Mouse (Mus musculus): ENCODE measurements at regions not wholly inside any gene's neighbourhood (a gene's known extent, or its start where the extent isn't known, plus 50 kb on each side); places are given as distances from the start of the nearest gene placed in this dataset.

DNA sequence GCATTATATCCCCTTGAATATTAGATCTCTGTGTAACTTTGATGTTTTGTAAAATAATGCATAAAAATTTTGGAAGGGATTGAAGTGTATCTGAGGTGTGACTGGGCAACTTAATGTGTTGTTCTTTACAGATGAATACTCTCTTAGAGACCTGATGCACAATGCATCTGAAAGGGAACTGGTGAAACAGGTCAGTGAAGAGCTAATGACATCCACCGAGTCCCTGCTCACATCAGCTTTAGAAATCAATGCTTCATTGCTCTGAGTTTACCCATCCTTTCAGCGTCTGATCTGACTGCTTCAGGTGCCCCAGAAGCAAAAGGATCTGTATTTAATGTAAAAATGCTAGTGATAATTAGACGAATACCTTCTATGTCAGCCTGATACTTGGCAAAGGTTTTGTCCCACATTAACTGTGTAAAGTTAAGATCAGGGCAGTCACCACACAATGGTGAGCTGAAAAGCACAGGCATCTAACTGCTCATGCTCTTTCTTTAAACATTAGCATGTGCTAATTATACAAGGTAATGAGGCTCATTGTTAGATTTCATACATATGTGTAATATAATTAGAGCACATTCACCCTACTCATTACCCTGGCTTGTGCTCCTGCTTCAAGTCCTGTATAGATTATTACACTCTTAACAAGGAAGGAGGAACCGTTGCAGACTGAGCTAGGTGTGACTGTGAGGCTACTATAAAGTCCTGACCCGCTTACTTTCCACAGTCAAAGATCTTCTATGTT, 204.6 kb upstream of the Tlr4 start:
- no peak for DNase-seq (ENCODE audit: low spot score)

- no peak for DNase-seq (ENCODE audit: low spot score)
These were observed 208.5 kb upstream of the Tlr4 start for GRCm38 (mm10) chr4:66618811-66619440.

- no peak for DNase-seq (ENCODE audit: low spot score)
These were observed 209.3 kb upstream of the Tlr4 start for GRCm38 (mm10) chr4:66617743-66618736.

GRCm38 (mm10) chr4:66617101-66617500, 210.3 kb upstream of the Tlr4 start:
- no peak for DNase-seq (ENCODE audit: low spot score)

DNA sequence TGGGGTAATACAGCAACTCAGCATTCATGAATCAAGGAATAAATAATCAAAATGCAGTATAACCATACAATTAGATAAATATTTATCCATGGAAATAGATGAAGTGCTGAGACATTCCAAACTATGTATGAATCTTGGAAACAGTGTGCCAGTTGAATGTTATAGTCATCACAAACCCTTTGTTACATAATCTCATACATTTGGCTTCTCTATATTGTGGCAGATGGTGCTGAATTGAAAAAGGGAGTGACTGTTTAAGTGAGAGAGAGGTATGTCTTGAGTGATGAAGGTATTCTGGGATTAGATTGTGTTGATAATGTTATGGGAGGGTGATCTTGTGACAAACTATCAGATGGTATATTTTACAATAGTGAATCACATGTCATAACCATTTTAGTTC, 200.4 kb upstream of the Astn2 start:
- no peak for DNase-seq (ENCODE audit: low spot score)

- DNase-seq (ENCODE audit: low spot score) = no peak
These were observed 194.3 kb upstream of the Astn2 start for GRCm38 (mm10) chr4:66598737-66599136.

DNA sequence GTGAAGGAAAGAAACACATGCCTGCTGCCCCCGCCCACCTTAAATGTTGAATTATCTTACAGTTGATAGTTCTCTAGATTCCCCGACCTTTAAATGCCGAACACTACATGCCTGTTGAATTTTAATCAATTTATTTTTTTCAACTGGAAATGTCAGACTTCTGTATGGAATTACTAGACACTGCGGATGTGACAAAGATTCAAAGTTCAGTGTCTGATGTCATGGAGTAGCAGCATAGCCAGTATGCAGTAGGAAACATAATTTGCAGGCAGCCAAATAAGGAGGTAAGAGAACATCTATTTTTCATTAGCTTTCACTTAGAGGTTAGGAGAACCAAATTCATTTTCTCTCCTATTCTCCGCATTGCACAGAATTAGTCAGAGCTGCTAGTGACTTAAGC, 182.2 kb upstream of the Astn2 start:
- no peak for DNase-seq (ENCODE audit: low spot score)

DNA sequence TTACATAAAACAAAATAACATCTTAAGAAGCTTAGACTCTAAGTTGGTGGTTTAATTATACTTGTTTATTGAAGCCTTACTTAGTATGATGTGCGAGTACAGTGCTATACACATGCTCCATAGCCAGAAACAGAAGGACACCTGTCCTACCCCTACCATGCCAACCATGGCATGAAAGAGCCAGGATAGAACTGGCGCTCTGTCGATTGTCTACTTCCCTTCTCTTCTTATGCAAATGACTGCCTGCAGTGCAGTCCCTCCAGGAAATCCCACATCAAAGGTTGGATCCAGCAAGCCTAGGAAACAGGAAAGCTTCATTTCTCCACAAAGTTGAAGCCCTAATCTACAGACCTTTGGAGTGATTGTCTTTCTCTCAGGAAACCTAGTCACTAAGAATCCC, 181.8 kb upstream of the Astn2 start:
- no peak for DNase-seq (ENCODE audit: low spot score)

- no peak for DNase-seq (ENCODE audit: low spot score)
These were observed 152.5 kb upstream of the Astn2 start for GRCm38 (mm10) chr4:66556936-66557335.

DNA sequence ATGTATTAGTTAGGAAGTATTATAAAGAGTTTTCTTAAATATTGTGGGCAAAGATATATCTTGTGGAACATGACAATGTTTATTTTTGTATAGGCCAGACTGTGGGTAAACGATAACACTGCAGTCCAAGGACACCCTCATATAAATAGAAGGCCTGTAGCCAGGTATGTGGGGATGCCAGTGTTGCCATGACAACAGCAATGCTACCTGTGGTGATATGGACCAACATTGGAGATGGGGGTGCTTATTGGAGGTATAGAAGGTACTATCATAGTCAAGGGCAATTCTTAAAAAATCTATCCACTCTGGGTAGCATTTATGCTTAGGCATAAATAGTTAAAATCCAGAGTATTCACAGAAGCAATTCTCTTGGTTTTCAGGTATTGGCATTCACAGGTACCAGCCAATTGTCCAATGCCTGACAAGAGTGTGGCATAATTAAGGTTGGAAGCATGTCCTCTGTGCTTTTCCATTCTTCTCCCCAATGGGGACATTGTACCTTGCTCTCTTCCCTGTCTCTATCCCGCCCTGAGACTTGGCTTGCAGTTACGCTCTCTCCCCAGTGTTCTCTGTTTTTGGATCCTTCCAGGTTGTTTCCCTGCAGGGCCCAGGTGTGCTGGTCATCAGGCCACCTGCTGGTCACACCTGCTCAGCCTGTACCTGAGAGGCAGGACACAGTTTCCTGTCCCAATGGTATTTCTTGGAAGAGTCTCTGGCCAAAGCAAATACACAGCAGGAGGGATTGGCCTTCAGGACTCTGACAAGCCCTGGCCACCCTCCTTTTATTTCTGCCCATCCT, 146.1 kb upstream of the Astn2 start:
- no peak for DNase-seq (ENCODE audit: low spot score)

GRCm38 (mm10) chr4:66542833-66543436, 138.5 kb upstream of the Astn2 start:
- no peak for DNase-seq (ENCODE audit: low spot score)

- DNase-seq (ENCODE audit: low spot score) = no peak
These were observed 120.0 kb upstream of the Astn2 start for GRCm38 (mm10) chr4:66524456-66524855.

DNA sequence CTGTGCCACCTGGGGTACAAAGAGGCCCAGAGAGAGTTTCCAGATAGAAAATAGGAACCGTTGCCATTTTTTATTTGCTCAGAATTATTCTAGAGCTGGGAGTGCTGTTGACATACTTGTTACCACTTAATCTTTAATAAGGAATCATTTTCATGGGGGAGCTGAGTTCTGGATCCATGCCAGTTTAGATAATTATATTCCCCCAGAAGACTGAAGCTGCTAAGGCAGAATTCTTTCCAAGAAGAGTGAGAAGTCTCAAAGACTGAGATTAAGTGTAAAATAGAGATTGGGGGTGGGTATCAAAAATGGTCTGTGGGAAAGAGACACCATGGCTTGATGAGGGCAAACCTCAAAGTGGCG, 119.5 kb upstream of the Astn2 start:
- DNase-seq (ENCODE audit: low spot score) = no peak

- DNase-seq (ENCODE audit: low spot score) = no peak
These were observed 119.0 kb upstream of the Astn2 start for GRCm38 (mm10) chr4:66523238-66523885.

DNA sequence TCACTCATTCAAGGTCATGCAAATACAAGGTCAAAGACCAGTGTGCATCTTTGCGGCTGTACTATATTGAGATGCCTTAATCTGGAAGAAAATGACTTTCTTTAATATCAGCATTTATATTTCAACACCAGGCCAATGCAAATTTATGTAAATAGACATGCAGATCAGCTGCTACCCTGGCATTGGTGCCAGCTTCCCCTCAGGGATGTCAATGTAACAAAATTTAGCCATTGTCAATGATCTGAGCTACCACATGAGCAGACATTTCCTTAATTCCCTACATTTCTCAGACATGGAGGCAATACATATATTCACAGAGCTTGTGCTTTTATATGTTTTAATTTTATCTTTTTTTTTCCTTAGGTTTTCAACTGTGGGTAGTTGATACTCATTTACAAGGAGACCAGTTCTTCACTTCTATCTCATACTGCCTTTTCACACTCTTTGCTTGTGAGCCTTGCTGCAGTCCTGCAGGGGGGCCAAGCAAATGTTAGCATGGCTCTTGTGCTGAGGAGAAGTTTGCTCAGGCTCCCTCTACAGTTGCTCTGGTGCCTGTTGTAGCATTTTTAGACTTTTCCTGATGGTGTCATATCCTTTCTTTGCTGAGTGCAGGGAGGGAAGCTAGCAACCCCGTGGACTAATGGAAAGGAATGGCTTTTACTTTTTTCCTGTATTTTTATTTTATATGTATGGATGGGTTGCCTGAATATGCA, 117.8 kb upstream of the Astn2 start:
- DNase-seq (ENCODE audit: low spot score) = no peak

DNA sequence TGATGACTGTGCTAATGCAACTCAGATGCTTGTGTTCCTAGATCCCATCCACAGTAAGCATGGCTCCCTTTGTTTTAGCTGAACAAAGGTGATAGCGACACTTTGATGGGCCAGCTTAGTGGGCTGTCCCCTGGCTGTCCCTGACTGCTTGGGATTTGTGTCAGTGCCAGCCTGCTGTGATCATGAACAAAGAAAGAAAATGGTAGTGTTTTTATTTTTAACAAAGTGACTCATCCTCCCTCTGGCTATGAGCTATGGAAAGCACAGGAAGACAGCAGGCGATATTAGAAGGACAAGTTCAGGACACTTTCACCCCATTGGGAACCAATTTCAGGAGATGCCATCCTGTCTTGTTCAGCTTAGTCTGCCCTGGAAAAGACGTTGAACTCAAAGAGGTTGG, 116.4 kb upstream of the Astn2 start:
- DNase-seq (ENCODE audit: low spot score) = no peak

GRCm38 (mm10) chr4:66515815-66516214, 111.4 kb upstream of the Astn2 start:
- DNase-seq (ENCODE audit: low spot score) = no peak

DNA sequence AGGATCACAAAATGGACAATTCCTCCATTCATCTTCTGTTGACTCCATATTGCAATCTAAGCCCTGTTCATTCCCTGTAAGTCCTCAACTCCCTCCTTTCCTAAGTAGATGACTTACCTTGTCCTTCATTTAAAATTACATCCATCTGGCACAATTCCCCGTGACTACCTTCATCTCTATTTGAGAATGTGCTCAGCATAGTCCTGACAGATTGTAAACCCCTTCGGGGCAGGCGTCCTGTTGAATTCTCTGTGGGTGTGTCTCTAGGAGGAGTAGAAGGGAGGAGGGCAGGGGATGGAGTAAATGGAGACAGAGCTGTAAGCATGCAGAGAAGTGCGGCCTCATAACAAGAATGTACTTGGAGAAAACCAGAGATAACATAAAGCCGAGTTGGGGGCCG, 79.1 kb upstream of the Astn2 start:
- DNase-seq (ENCODE audit: low spot score) = no peak

- DNase-seq (ENCODE audit: low spot score) = peak; percentile 23
These were observed 78.3 kb upstream of the Astn2 start for GRCm38 (mm10) chr4:66482495-66483291.

Data from ovary, adult 18-20 months (tissue).